Mouse (Mus musculus): Measurements from ENCODE around the gene Zmpste24. TPM values are rescaled to one million over a fixed set of nuclear protein-coding genes. Genes with fewer than 3 reads are reported as not detected.
A peak's percentile ranks its signal among the peaks of the same experiment; 100 is the strongest.

The Zmpste24 gene
- polyA plus RNA-seq (2014; fragmentation: Nextera tagmentation; extraction: Ambion mirVana), result 22.1 and 25.1 TPM in 2 replicates

GRCm38 (mm10) chr4:121097650-121098378 is at the start of gene Zmpste24:
Gene Zmpste24, minus strand, starts transcription at chr4:121098241.
- H3K36me3 ChIP-seq (replicated peaks; ENCODE audit: control insufficient read depth, insufficient read depth), result peaks cover 27% of the 10 kb centered on the region
- no peaks in the 10 kb centered on the region for H3K27me3 ChIP-seq (ENCODE audit: control insufficient read depth, insufficient read depth, low read length)
- H3K9me3 ChIP-seq (ENCODE audit: control insufficient read depth, low read length), result no peaks in the 10 kb centered on the region
- H3K9ac ChIP-seq, result peak within 1 kb of the TSS; percentile 77
- peak within 1 kb of the TSS; percentile 70 for H3K4me3 ChIP-seq (replicated peaks; ENCODE audit: low read length)
- peak within 1 kb of the TSS; percentile 47 for H3K27ac ChIP-seq
- under 1% methylated on average over 39 of the region's 39 CpGs for WGBS
- peak within 1 kb of the TSS; percentile 64 for H3K4me2 ChIP-seq (replicated peaks)
- H3K4me1 ChIP-seq (replicated peaks; ENCODE audit: control insufficient read depth, insufficient read depth, low read length), result peaks cover 10% of the 10 kb centered on the region
- ATAC-seq (ENCODE audit: low FRiP score), result peak; percentile 94
- peak; percentile 94 for DNase-seq (ENCODE audit: low spot score)

- Histone ChIP-seq H3K27ac (no peak within 1 kb of the TSS), H3K4me3 (replicated peaks; ENCODE audit: low read length) (no peak within 1 kb of the TSS), H3K4me1 (replicated peaks; ENCODE audit: control insufficient read depth, insufficient read depth, low read length) (no peaks in the 10 kb centered on the region), H3K9ac (no peak within 1 kb of the TSS), H3K4me2 (replicated peaks) (no peak within 1 kb of the TSS), H3K9me3 (ENCODE audit: control insufficient read depth, low read length) (no peaks in the 10 kb centered on the region), H3K27me3 (ENCODE audit: control insufficient read depth, insufficient read depth, low read length) (no peaks in the 10 kb centered on the region), H3K36me3 (replicated peaks; ENCODE audit: control insufficient read depth, insufficient read depth) (no peaks in the 10 kb centered on the region)
- DNase-seq (ENCODE audit: low spot score) (no peak), ATAC-seq (ENCODE audit: low FRiP score) (no peak)
- WGBS, result 91% methylated on average over 2 of the region's 2 CpGs
Measured at GRCm38 (mm10) chr4:121109126-121109525, 11.1 kb upstream of the Zmpste24 start, which contains the start of gene Tmco2. Gene Tmco2, minus strand, starts transcription at chr4:121109226.

DNA sequence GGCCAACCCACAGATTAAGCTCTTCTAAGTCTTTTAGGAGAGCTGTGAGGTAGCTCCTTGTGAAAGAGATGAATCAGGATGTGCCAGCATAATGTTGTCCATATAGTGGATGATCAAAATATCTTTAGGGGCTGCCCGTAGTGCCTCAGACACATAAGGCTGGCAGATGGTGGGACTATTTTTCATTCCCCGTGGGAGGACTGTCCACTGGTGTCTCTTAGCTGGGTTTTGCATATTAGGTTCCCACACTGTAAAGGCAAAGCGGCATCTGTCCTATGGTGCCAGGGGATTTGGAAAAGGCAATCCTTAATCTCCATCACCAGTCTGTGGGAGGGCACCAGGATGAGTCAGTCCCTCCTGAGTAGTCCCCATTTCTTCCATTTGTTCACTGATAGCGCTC is 5.3 kb upstream of the Zmpste24 start:
- no peaks in the 10 kb centered on the region for H3K36me3 ChIP-seq (replicated peaks; ENCODE audit: control insufficient read depth, insufficient read depth)
- DNase-seq (ENCODE audit: low spot score) (no peak), ATAC-seq (ENCODE audit: low FRiP score) (no peak)
- H3K4me3 ChIP-seq (replicated peaks; ENCODE audit: low read length), result no peak overlapping the region
- H3K9ac ChIP-seq, result no peak overlapping the region
- no peaks in the 10 kb centered on the region for H3K27me3 ChIP-seq (ENCODE audit: control insufficient read depth, insufficient read depth, low read length)
- H3K27ac ChIP-seq, result no peak overlapping the region
- no peaks in the 10 kb centered on the region for H3K9me3 ChIP-seq (ENCODE audit: control insufficient read depth, low read length)
- no peaks in the 10 kb centered on the region for H3K4me1 ChIP-seq (replicated peaks; ENCODE audit: control insufficient read depth, insufficient read depth, low read length)
- H3K4me2 ChIP-seq (replicated peaks), result no peak overlapping the region
- 84% methylated on average over 4 of the region's 4 CpGs for WGBS

DNA sequence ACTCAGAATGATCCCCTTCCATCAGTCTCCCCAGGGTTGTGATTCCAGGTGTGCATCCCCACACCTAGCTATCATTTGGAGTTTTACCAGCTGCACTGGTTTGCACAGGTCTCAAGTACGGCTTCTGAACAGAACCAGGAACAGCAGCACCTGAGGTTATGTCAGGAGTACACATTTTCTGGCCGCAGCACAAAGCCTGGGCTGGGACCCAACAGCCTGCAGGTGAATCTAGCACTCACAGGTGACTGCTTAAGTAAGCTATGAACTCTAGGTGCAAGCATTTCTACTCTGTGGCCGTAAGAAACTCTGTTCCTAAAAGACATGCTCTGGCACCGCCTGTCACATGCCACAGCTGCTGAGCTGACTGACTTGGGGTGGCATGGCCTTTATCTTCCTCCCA is 7.8 kb downstream of the Zmpste24 start:
- 98% methylated on average over 4 of the region's 4 CpGs for WGBS
- H3K36me3 ChIP-seq (replicated peaks; ENCODE audit: control insufficient read depth, insufficient read depth), result peaks cover 77% of the 10 kb centered on the region
- ATAC-seq (ENCODE audit: low FRiP score), result no peak

DNA sequence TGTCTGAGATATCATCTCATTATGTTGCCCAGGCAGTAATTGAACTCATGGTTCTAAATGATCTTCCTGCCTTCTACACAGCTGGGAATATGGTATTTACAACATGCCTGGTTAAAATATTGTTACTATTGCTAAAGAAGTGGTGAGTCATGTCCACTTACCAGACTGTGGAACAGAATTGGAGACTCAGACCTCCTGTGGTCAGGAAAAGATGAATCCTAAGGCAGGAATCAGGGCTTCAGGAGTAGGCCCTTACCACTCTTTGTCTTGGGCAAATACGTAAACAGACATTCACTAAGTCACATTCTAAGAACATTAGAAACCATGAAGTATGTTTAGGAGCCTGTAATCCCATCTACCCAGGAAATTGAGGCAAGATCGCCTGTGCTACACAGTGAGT is 9.3 kb downstream of the Zmpste24 start:
- peaks cover 77% of the 10 kb centered on the region for H3K36me3 ChIP-seq (replicated peaks; ENCODE audit: control insufficient read depth, insufficient read depth)
- WGBS, result 94% methylated on average over 2 of the region's 2 CpGs
- ATAC-seq (ENCODE audit: low FRiP score), result no peak

More for the DNA sequence above, 7.8 kb downstream of the Zmpste24 start:
- Histone ChIP-seq H3K4me3 (replicated peaks; ENCODE audit: low read length) (no peak overlapping the region), H3K27me3 (ENCODE audit: control insufficient read depth, insufficient read depth, low read length) (no peaks in the 10 kb centered on the region), H3K27ac (no peak overlapping the region), H3K4me2 (replicated peaks) (no peak overlapping the region), H3K4me1 (replicated peaks; ENCODE audit: control insufficient read depth, insufficient read depth, low read length) (no peaks in the 10 kb centered on the region), H3K9me3 (ENCODE audit: control insufficient read depth, low read length) (no peaks in the 10 kb centered on the region), H3K9ac (no peak overlapping the region)
- DNase-seq (ENCODE audit: low spot score), result no peak

DNA sequence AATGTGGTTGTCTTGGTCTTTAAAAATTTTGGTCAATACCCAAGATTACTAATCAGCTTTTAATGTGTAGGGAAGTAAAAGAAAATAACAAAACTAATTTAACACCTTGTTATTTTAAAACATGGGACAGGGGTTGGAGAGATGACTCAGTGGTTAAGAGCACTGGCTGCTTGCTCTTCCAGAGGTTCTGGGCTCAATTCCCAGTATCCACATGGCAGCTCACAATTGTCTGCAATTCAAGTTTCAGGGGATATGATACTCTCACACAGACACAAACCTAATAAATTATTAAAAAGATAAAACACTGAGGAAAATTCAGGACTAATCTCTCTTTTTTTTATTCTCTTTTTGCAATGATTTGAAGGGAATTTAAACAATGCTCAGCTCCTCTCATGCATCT is 13.5 kb downstream of the Zmpste24 start:
- H3K9ac ChIP-seq, result no peak overlapping the region
- no peak overlapping the region for H3K4me2 ChIP-seq (replicated peaks)

More for the DNA sequence above, 9.3 kb downstream of the Zmpste24 start:
- H3K4me2 ChIP-seq (replicated peaks), result no peak overlapping the region
- H3K4me1 ChIP-seq (replicated peaks; ENCODE audit: control insufficient read depth, insufficient read depth, low read length), result no peaks in the 10 kb centered on the region
- no peak overlapping the region for H3K9ac ChIP-seq
- DNase-seq (ENCODE audit: low spot score), result no peak
- H3K4me3 ChIP-seq (replicated peaks; ENCODE audit: low read length), result no peak overlapping the region
- H3K27ac ChIP-seq, result no peak overlapping the region
- no peaks in the 10 kb centered on the region for H3K9me3 ChIP-seq (ENCODE audit: control insufficient read depth, low read length)
- H3K27me3 ChIP-seq (ENCODE audit: control insufficient read depth, insufficient read depth, low read length), result no peaks in the 10 kb centered on the region

DNA sequence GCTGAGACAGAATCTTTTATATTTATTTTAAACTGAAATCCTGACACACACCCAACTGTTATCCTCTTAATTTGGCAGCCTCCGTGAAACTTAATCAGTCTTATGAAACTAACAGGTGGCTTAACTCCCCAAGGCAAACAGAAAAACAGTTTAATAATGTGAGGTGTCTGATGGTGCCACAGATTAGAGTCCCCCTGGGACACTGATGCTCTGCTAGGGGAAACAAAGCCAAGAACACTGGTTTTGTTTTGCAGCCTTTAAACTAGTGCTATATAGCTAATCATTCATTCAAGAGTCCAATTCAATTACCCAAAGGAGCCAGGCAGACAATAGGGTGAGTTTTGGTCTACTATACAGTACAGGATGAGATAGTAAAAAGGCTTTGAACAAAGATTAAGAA is 17.6 kb downstream of the Zmpste24 start:
- Histone ChIP-seq H3K27ac (no peak overlapping the region), H3K4me3 (replicated peaks; ENCODE audit: low read length) (no peak overlapping the region), H3K36me3 (replicated peaks; ENCODE audit: control insufficient read depth, insufficient read depth) (peaks cover 96% of the 10 kb centered on the region), H3K9ac (no peak overlapping the region), H3K9me3 (ENCODE audit: control insufficient read depth, low read length) (no peaks in the 10 kb centered on the region), H3K27me3 (ENCODE audit: control insufficient read depth, insufficient read depth, low read length) (no peaks in the 10 kb centered on the region), H3K4me2 (replicated peaks) (no peak overlapping the region), H3K4me1 (replicated peaks; ENCODE audit: control insufficient read depth, insufficient read depth, low read length) (no peaks in the 10 kb centered on the region)
- DNase-seq (ENCODE audit: low spot score), result no peak
- WGBS, result 59% methylated on average over 1 of the region's 1 CpGs
- ATAC-seq (ENCODE audit: low FRiP score), result no peak

More for the DNA sequence above, 13.5 kb downstream of the Zmpste24 start:
- Histone ChIP-seq H3K36me3 (replicated peaks; ENCODE audit: control insufficient read depth, insufficient read depth) (peaks cover 86% of the 10 kb centered on the region), H3K27me3 (ENCODE audit: control insufficient read depth, insufficient read depth, low read length) (no peaks in the 10 kb centered on the region), H3K27ac (no peak overlapping the region), H3K4me3 (replicated peaks; ENCODE audit: low read length) (no peak overlapping the region), H3K9me3 (ENCODE audit: control insufficient read depth, low read length) (no peaks in the 10 kb centered on the region), H3K4me1 (replicated peaks; ENCODE audit: control insufficient read depth, insufficient read depth, low read length) (no peaks in the 10 kb centered on the region)
- ATAC-seq (ENCODE audit: low FRiP score), result no peak
- no peak for DNase-seq (ENCODE audit: low spot score)

DNA sequence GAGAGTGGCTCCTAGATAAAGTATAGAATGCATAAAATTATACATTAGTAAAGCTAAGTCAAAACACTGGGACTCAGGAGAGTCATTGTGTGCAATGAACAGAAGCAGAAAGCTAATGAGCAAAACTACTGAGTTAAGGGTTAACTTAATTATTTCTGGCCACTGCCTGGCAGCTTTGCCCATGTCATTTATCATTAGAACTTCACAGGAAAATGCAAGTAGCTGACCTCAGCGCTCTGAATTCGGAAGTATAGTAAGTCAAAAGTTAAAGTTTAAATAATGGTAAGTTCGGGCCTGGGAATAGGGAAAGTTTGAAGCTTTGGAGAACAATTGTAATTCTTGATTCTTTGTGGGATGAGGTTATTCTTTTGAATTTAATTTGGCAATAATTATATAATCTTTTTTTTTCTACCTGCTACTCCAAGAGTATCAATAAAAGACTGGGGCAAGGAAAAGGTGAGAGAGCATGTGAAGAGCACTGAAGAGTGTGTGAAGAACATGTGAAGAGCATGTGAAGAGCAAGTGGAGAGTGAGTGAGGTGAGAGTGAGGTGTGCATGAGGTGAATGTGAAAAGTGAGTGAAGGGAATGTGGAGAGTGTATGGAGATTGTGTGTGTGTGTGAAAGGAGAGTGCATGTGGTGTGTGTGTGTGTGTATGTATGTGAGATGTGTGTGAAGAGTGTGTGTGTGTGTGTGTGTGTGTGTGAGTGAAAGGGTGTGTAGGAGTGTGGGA is 20.0 kb downstream of the Zmpste24 start:
- Histone ChIP-seq H3K36me3 (replicated peaks; ENCODE audit: control insufficient read depth, insufficient read depth) (peaks cover 94% of the 10 kb centered on the region), H3K4me3 (replicated peaks; ENCODE audit: low read length) (no peak overlapping the region), H3K9ac (no peak overlapping the region), H3K4me1 (replicated peaks; ENCODE audit: control insufficient read depth, insufficient read depth, low read length) (no peaks in the 10 kb centered on the region), H3K27me3 (ENCODE audit: control insufficient read depth, insufficient read depth, low read length) (no peaks in the 10 kb centered on the region), H3K4me2 (replicated peaks) (no peak overlapping the region), H3K9me3 (ENCODE audit: control insufficient read depth, low read length) (no peaks in the 10 kb centered on the region), H3K27ac (no peak overlapping the region)
- ATAC-seq (ENCODE audit: low FRiP score), result no peak
- 51% methylated on average over 3 of the region's 3 CpGs for WGBS
- no peak for DNase-seq (ENCODE audit: low spot score)

DNA sequence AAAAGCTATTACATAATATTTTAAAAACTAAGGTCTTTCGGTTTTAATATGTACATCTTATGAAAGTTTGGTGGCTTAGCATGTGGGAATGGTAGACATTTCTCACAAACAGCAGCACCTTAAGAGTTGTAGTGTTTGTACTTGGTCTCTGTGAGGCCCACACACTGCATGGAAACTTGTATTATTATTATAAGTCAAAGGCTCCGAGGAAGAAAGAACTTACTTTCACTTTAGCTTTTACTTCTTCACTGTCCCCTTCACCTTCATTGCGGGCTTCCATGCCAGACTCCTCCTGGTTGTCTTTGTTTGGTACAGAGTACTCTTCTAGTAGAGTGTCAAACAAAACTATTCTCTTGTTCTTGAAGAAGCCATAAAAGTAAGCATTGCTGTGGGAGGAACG is 23.8 kb downstream of the Zmpste24 start:
- H3K4me1 ChIP-seq (replicated peaks; ENCODE audit: control insufficient read depth, insufficient read depth, low read length), result no peaks in the 10 kb centered on the region
- no peak overlapping the region for H3K4me3 ChIP-seq (replicated peaks; ENCODE audit: low read length)
- H3K27ac ChIP-seq, result no peak overlapping the region
- 82% methylated on average over 4 of the region's 4 CpGs for WGBS
- H3K4me2 ChIP-seq (replicated peaks), result no peak overlapping the region
- H3K9me3 ChIP-seq (ENCODE audit: control insufficient read depth, low read length), result no peaks in the 10 kb centered on the region
- H3K9ac ChIP-seq, result no peak overlapping the region
- ATAC-seq (ENCODE audit: low FRiP score) (no peak), DNase-seq (ENCODE audit: low spot score) (no peak)
- H3K36me3 ChIP-seq (replicated peaks; ENCODE audit: control insufficient read depth, insufficient read depth), result peaks cover 80% of the 10 kb centered on the region
- no peaks in the 10 kb centered on the region for H3K27me3 ChIP-seq (ENCODE audit: control insufficient read depth, insufficient read depth, low read length)

Data from hindbrain, embryonic 14.5 days (tissue).